Mouse (Mus musculus) intestine, postnatal 0 days (tissue): ENCODE measurements around the gene Gm5771. TPM values are rescaled to one million over a fixed set of nuclear protein-coding genes. Genes with fewer than 3 reads are reported as not detected.

Experiments used
- polyA plus RNA-seq: library from polyadenylated mRNA; unstranded; fragments of >200 nt; fragmentation: Nextera tagmentation; extraction: Ambion mirVana; gene quantifications from 2 replicates; pipeline ENCODE4 v1.2.1, GENCODE M21; 2015

The Gm5771 gene
- polyA plus RNA-seq, 1 experiment from 2014 or later, result 12.4 TPM

Other genes with a start within 250 kb of the Gm5771 start
- 10.2 and 18.9 TPM in 2 replicates for gene Try4, start 90.1 kb upstream of the Gm5771 start, polyA plus RNA-seq
- 23.2 and 37.8 TPM in 2 replicates for gene Try5, start 75.5 kb upstream of the Gm5771 start, polyA plus RNA-seq
- 3.5 and 6.4 TPM in 2 replicates for gene Try10, start 38.3 kb upstream of the Gm5771 start, polyA plus RNA-seq
- gene Prss3, start 14.7 kb upstream of the Gm5771 start, polyA plus RNA-seq, result 7.3 and 7.5 TPM in 2 replicates
- 7.2 and 9.4 TPM in 2 replicates for gene Gm10334, start 53.8 kb downstream of the Gm5771 start, polyA plus RNA-seq
- 13.5 and 13.7 TPM in 2 replicates for gene Prss1, start 66.6 kb downstream of the Gm5771 start, polyA plus RNA-seq
- 10.5 and 17.9 TPM in 2 replicates for gene Prss2, start 129.4 kb downstream of the Gm5771 start, polyA plus RNA-seq
- gene Ephb6, start 213.1 kb downstream of the Gm5771 start, polyA plus RNA-seq, result 2.7 and 2.8 TPM in 2 replicates
- gene Trpv6, start 244.0 kb downstream of the Gm5771 start, polyA plus RNA-seq, result 0.72 and 1.5 TPM in 2 replicates